Comparison of ENCODE assay signal across 8 mouse cellular contexts in genomic region chr5:5748866-5749682, GRCm38 (mm10). TPM values are rescaled to one million over a fixed set of nuclear protein-coding genes. Genes with fewer than 3 reads are reported as not detected.
DNase-seq lines count a peak whose midpoint lies in the region; ATAC-seq and TF ChIP-seq lines count a peak whose summit lies in the region.

Gene Steap1 (minus strand): TSS chr5:5749326.

- no peak within 1 kb of the TSS for H3K27ac ChIP-seq in midbrain, embryonic 11.5 days (ENCODE audit: low read depth, low read length)
- H3K27ac ChIP-seq in small intestine, adult 2 months (ENCODE audit: insufficient read depth, low read depth, low read length): no peak within 1 kb of the TSS

- peak; percentile 79; the same call in 1 of the 2 replicates for TF ChIP-seq CTCF in small intestine, adult 2 months (IDR thresholded peaks at IDR 0.05; ENCODE audit: extremely low read depth, insufficient read length, insufficient replicate concordance, low read depth, low read length)

- H3K4me3 ChIP-seq in midbrain, embryonic 11.5 days (ENCODE audit: low read depth, low read length): peak within 1 kb of the TSS; percentile 58
- peak within 1 kb of the TSS; percentile 67 for H3K4me3 ChIP-seq in small intestine, adult 2 months (ENCODE audit: low read depth, low read length)

- ATAC-seq in midbrain, embryonic 11.5 days (ENCODE audit: low FRiP score): peak; percentile 96

- no peaks in the 10 kb centered on the region for H3K9me3 ChIP-seq in midbrain, embryonic 11.5 days (ENCODE audit: control insufficient read depth, low read length)

- DNase-seq in adrenal gland, adult 2 months: peak; percentile 95
- DNase-seq in embryo, embryonic 9.5 days (ENCODE audit: extremely low spot score): peak; percentile 96
- DNase-seq in heart, adult 18-20 months: peak; percentile 85 to 93
- DNase-seq in kidney, adult 11 months: peak; percentile 75
- DNase-seq in left cerebral cortex, postnatal 4 days: peak; percentile 92
- DNase-seq in midbrain, embryonic 11.5 days (ENCODE audit: low spot score, missing footprints): peak; percentile 100
- DNase-seq in c-Kit-positive CD71-positive TER-119-positive erythroid progenitor cells, embryonic 14.5 days (ENCODE audit: low spot score): no peak

- under 1% methylated on average over 65 of the region's 75 CpGs for WGBS in midbrain, embryonic 11.5 days
- under 1% methylated on average over 75 of the region's 75 CpGs for WGBS in small intestine, adult 2 months

- H3K36me3 ChIP-seq in midbrain, embryonic 11.5 days (ENCODE audit: control insufficient read depth, insufficient read depth, low read length): no peaks in the 10 kb centered on the region
- no peaks in the 10 kb centered on the region for H3K36me3 ChIP-seq in small intestine, adult 2 months (ENCODE audit: control insufficient read depth, insufficient read depth, low read length)

- intact Hi-C loops in left cerebral cortex, postnatal 4 days (cut with DNase I): loop anchor here (2.0 to 5.0 kb wide), 2 partner anchors 102 to 254 kb away; no protein-coding TSS in a partner anchor

- H3K27me3 ChIP-seq in midbrain, embryonic 11.5 days (ENCODE audit: control insufficient read depth, insufficient read depth, low read length): peaks cover 4% of the 10 kb centered on the region
- no peaks in the 10 kb centered on the region for H3K27me3 ChIP-seq in small intestine, adult 2 months (ENCODE audit: control insufficient read depth, insufficient read depth, low read length)

- no peak for TF ChIP-seq POLR2A in small intestine, adult 2 months (IDR thresholded peaks at IDR 0.05; ENCODE audit: low read depth, low read length)

- H3K4me1 ChIP-seq in midbrain, embryonic 11.5 days (ENCODE audit: control insufficient read depth, insufficient read depth, low read length): 0 out of 2 replicates have a peak, but pooled peaks cover 4% of the 10 kb centered on the region
- H3K4me1 ChIP-seq in small intestine, adult 2 months (ENCODE audit: control insufficient read depth, insufficient read depth, insufficient read length, low read length): no peaks in the 10 kb centered on the region

- peak within 1 kb of the TSS; percentile 89 for H3K4me2 ChIP-seq in midbrain, embryonic 11.5 days

- peak within 1 kb of the TSS; percentile 63 for H3K9ac ChIP-seq in midbrain, embryonic 11.5 days (ENCODE audit: low read length)

RNA-seq across cellular contexts. Expression of gene Steap1, which starts in this region (rescaled TPM):
- 10 to 100 TPM; 25.8 to 38.0 TPM for total RNA-seq in adrenal gland, adult 2 months (2021)
- polyA plus RNA-seq in adrenal gland, adult 2 months (2012; rRNA removed): 6.3 and 6.8 TPM in 2 replicates
- under 1 TPM in 1 of 2 experiments, not detected in 1; 0.31 TPM for total RNA-seq in heart, adult 18-20 months (2021)
- total RNA-seq in left cerebral cortex, postnatal 4 days (2021): not detected
- 4.1 and 4.6 TPM in 2 replicates for polyA plus RNA-seq in midbrain, embryonic 11.5 days (2014; fragmentation: Nextera tagmentation; extraction: Ambion mirVana)
- polyA plus RNA-seq in small intestine, adult 2 months (2012; rRNA removed): 0.43 and 0.81 TPM in 2 replicates

Comparison
In these comparisons a context has a peak if more than half of its experiments do, and no peak if none do; other contexts are left out.
1. RNA of gene Steap1 (total RNA-seq): 25.8 to 38.0 TPM in adrenal gland, adult 2 months; 0.31 TPM in heart, adult 18-20 months and not detected in left cerebral cortex, postnatal 4 days; every median in the first group is over 10 times any median in the second.
2. Peak in DNase-seq in heart, adult 18-20 months; RNA of the gene not detected or under 1 TPM.
3. Peak in DNase-seq in left cerebral cortex, postnatal 4 days; RNA of the gene not detected or under 1 TPM.